Mouse (Mus musculus) neural tube, embryonic 13.5 days (tissue): ENCODE data around the gene Efcab7. TPM values are rescaled to one million over a fixed set of nuclear protein-coding genes. Genes with fewer than 3 reads are reported as not detected.

Source experiments
- ATAC-seq: fragments of 200-750 bp; cut with Nextera tagmentation; 2 replicates; pipeline ENCODE4 v1.8.0; 2017; ENCODE audit warnings: low read depth, mild to moderate bottlenecking, moderate TSS enrichment, moderate library complexity
- H3K27ac ChIP-seq: fragments of 300-500 bp; sonication (generic); replicated peaks from 2 replicates; pipeline ENCODE4 v1.5.1; 2015; ENCODE audit warnings: moderate library complexity, mild to moderate bottlenecking, inconsistent platforms
- H3K27me3 ChIP-seq: fragments of 300-500 bp; sonication (generic); 2 replicates; pipeline ENCODE4 v1.6.1; 2015; ENCODE audit warnings: mild to moderate bottlenecking, inconsistent platforms
- H3K36me3 ChIP-seq: fragments of 300-500 bp; sonication (generic); 2 replicates; pipeline ENCODE4 v1.6.1; 2015; ENCODE audit warnings: mild to moderate bottlenecking, inconsistent platforms
- H3K4me1 ChIP-seq: fragments of 300-500 bp; sonication (generic); replicated peaks from 2 replicates; pipeline ENCODE4 v1.6.1; 2015; ENCODE audit warnings: inconsistent platforms
- H3K4me2 ChIP-seq: fragments of 300-500 bp; sonication (generic); 2 replicates; pipeline ENCODE4 v1.6.1; 2015; ENCODE audit warnings: inconsistent platforms, mild to moderate bottlenecking, moderate library complexity
- H3K4me3 ChIP-seq: fragments of 300-500 bp; sonication (generic); 2 replicates; pipeline ENCODE4 v1.5.1; 2015; ENCODE audit warnings: mild to moderate bottlenecking, inconsistent platforms
- H3K9ac ChIP-seq: fragments of 300-500 bp; sonication (generic); 2 replicates; pipeline ENCODE4 v1.6.1; 2015; ENCODE audit warnings: moderate library complexity, mild to moderate bottlenecking, inconsistent platforms
- H3K9me3 ChIP-seq: fragments of 300-500 bp; sonication (generic); 2 replicates; pipeline ENCODE4 v1.6.1; 2016; ENCODE audit warnings: inconsistent platforms
- WGBS: fragments of 180-500 bp; shearing (Covaris S2); methylation state at CpG from one replicate; pipeline ENCODE4 v1.1.7; 2015; 5-methylcytosine and 5-hydroxymethylcytosine counted together
- polyA plus RNA-seq: library from polyadenylated mRNA; unstranded; fragments of >200 nt; fragmentation: Nextera tagmentation; extraction: Ambion mirVana; gene quantifications from 2 replicates; pipeline ENCODE4 v1.2.1, GENCODE M21; 2015

The Efcab7 gene
- polyA plus RNA-seq = 16.5 and 16.9 TPM in 2 replicates

GRCm38 (mm10) chr4:99829094-99830073, at the start of gene Efcab7:
TSS of gene Efcab7 (plus strand) at chr4:99829198.
- WGBS = under 1% methylated on average over 48 of the region's 48 CpGs
- peaks cover 14% of the 10 kb centered on the region for H3K4me1 ChIP-seq
- no peaks in the 10 kb centered on the region for H3K27me3 ChIP-seq
- peak within 1 kb of the TSS; percentile 62 for H3K4me2 ChIP-seq
- no peaks in the 10 kb centered on the region for H3K9me3 ChIP-seq
- peak within 1 kb of the TSS; percentile 70 for H3K4me3 ChIP-seq
- H3K27ac ChIP-seq = peak within 1 kb of the TSS; percentile 98
- H3K36me3 ChIP-seq = no peaks in the 10 kb centered on the region
- H3K9ac ChIP-seq = peak within 1 kb of the TSS; percentile 84
- peak; percentile 91 for ATAC-seq

- WGBS = 93% methylated on average over 6 of the region's 6 CpGs
- no peak for ATAC-seq
- Histone ChIP-seq H3K9me3 (no peaks in the 10 kb centered on the region), H3K4me3 (no peak overlapping the region), H3K36me3 (peaks cover 5% of the 10 kb centered on the region; the same call in 1 of the 2 replicates), H3K9ac (no peak overlapping the region), H3K27ac (no peak overlapping the region), H3K4me2 (no peak overlapping the region), H3K27me3 (no peaks in the 10 kb centered on the region), H3K4me1 (no peaks in the 10 kb centered on the region)
These were observed 36.6 kb upstream of the Efcab7 start for GRCm38 (mm10) chr4:99792365-99792764.

- H3K9me3 ChIP-seq = no peaks in the 10 kb centered on the region
- H3K4me3 ChIP-seq = no peak overlapping the region
- no peak overlapping the region for H3K4me2 ChIP-seq
- no peaks in the 10 kb centered on the region for H3K4me1 ChIP-seq
- H3K27ac ChIP-seq = no peak overlapping the region
- no peaks in the 10 kb centered on the region for H3K27me3 ChIP-seq
- WGBS = 82% methylated on average over 7 of the region's 7 CpGs
- no peak overlapping the region for H3K9ac ChIP-seq
- no peak for ATAC-seq
- no peaks in the 10 kb centered on the region for H3K36me3 ChIP-seq
These were observed 12.1 kb upstream of the Efcab7 start for GRCm38 (mm10) chr4:99816697-99817460.

- Histone ChIP-seq H3K4me1 (peaks cover 14% of the 10 kb centered on the region), H3K4me2 (peak overlapping the region; percentile 62), H3K27me3 (no peaks in the 10 kb centered on the region), H3K36me3 (no peaks in the 10 kb centered on the region), H3K27ac (no peak overlapping the region), H3K9ac (peak overlapping the region; percentile 84; the same call in 1 of the 2 replicates), H3K4me3 (peak overlapping the region; percentile 70), H3K9me3 (no peaks in the 10 kb centered on the region)
- WGBS = 46% methylated on average over 4 of the region's 4 CpGs
- no peak for ATAC-seq
These were observed 661 bp upstream of the Efcab7 start for GRCm38 (mm10) chr4:99828337-99828736.

GRCm38 (mm10) chr4:99828739-99829093, 282 bp upstream of the Efcab7 start:
- under 1% methylated on average over 7 of the region's 7 CpGs for WGBS
- peak; percentile 52 for ATAC-seq
- Histone ChIP-seq H3K4me3 (peak overlapping the region; percentile 70), H3K9me3 (no peaks in the 10 kb centered on the region), H3K4me1 (peaks cover 14% of the 10 kb centered on the region), H3K36me3 (no peaks in the 10 kb centered on the region), H3K27ac (peak overlapping the region; percentile 98), H3K4me2 (peak overlapping the region; percentile 62), H3K27me3 (no peaks in the 10 kb centered on the region), H3K9ac (peak overlapping the region; percentile 84)

GRCm38 (mm10) chr4:99881882-99882281, 52.9 kb downstream of the Efcab7 start:
- H3K36me3 ChIP-seq = peaks cover 2% of the 10 kb centered on the region; the same call in 1 of the 2 replicates
- H3K9ac ChIP-seq = no peak overlapping the region
- H3K4me2 ChIP-seq = no peak overlapping the region
- no peaks in the 10 kb centered on the region for H3K27me3 ChIP-seq
- ATAC-seq = no peak
- no peaks in the 10 kb centered on the region for H3K9me3 ChIP-seq
- no peaks in the 10 kb centered on the region for H3K4me1 ChIP-seq
- no peak overlapping the region for H3K4me3 ChIP-seq
- no peak overlapping the region for H3K27ac ChIP-seq

GRCm38 (mm10) chr4:99882405-99882804, 53.4 kb downstream of the Efcab7 start:
- H3K36me3 ChIP-seq = peaks cover 2% of the 10 kb centered on the region; the same call in 1 of the 2 replicates
- no peak overlapping the region for H3K27ac ChIP-seq
- no peaks in the 10 kb centered on the region for H3K27me3 ChIP-seq
- H3K4me2 ChIP-seq = no peak overlapping the region
- no peaks in the 10 kb centered on the region for H3K4me1 ChIP-seq
- no peaks in the 10 kb centered on the region for H3K9me3 ChIP-seq
- H3K4me3 ChIP-seq = no peak overlapping the region
- ATAC-seq = no peak
- H3K9ac ChIP-seq = no peak overlapping the region

- no peak overlapping the region for H3K9ac ChIP-seq
- no peaks in the 10 kb centered on the region for H3K36me3 ChIP-seq
- no peak overlapping the region for H3K4me3 ChIP-seq
- ATAC-seq = no peak
- no peak overlapping the region for H3K4me2 ChIP-seq
- 70% methylated on average over 4 of the region's 4 CpGs for WGBS
- no peaks in the 10 kb centered on the region for H3K9me3 ChIP-seq
- H3K27me3 ChIP-seq = no peaks in the 10 kb centered on the region
- H3K27ac ChIP-seq = no peak overlapping the region
- H3K4me1 ChIP-seq = no peaks in the 10 kb centered on the region
These were observed 85.0 kb downstream of the Efcab7 start for GRCm38 (mm10) chr4:99913894-99914451.

GRCm38 (mm10) chr4:99926380-99926779, 97.4 kb downstream of the Efcab7 start:
- no peak overlapping the region for H3K4me2 ChIP-seq
- no peak overlapping the region for H3K9ac ChIP-seq
- H3K27me3 ChIP-seq = peaks cover 8% of the 10 kb centered on the region; the same call in 1 of the 2 replicates
- no peak for ATAC-seq
- H3K36me3 ChIP-seq = no peaks in the 10 kb centered on the region
- no peaks in the 10 kb centered on the region for H3K9me3 ChIP-seq
- WGBS = 92% methylated on average over 4 of the region's 4 CpGs
- H3K4me3 ChIP-seq = no peak overlapping the region
- no peak overlapping the region for H3K27ac ChIP-seq
- peaks cover 15% of the 10 kb centered on the region for H3K4me1 ChIP-seq

- Histone ChIP-seq H3K27me3 (peaks cover 8% of the 10 kb centered on the region; the same call in 1 of the 2 replicates), H3K9ac (no peak overlapping the region), H3K4me1 (peaks cover 16% of the 10 kb centered on the region), H3K27ac (no peak overlapping the region), H3K36me3 (no peaks in the 10 kb centered on the region), H3K4me3 (no peak overlapping the region), H3K4me2 (peak overlapping the region; percentile 74; the same call in 1 of the 2 replicates), H3K9me3 (no peaks in the 10 kb centered on the region)
- 83% methylated on average over 6 of the region's 6 CpGs for WGBS
- ATAC-seq = no peak
These were observed 99.5 kb downstream of the Efcab7 start for GRCm38 (mm10) chr4:99928521-99928920.

GRCm38 (mm10) chr4:99929149-99929612, 100.2 kb downstream of the Efcab7 start, which contains the start of gene Pgm1:
TSS of gene Pgm1 (plus strand) at chr4:99929414.
- H3K9ac ChIP-seq = peak within 1 kb of the TSS; percentile 75
- no peaks in the 10 kb centered on the region for H3K9me3 ChIP-seq
- H3K4me2 ChIP-seq = peak within 1 kb of the TSS; percentile 74
- H3K4me3 ChIP-seq = peak within 1 kb of the TSS; percentile 67
- no peaks in the 10 kb centered on the region for H3K36me3 ChIP-seq
- peak; percentile 89 for ATAC-seq
- H3K27me3 ChIP-seq = peaks cover 8% of the 10 kb centered on the region; the same call in 1 of the 2 replicates
- peaks cover 16% of the 10 kb centered on the region for H3K4me1 ChIP-seq
- 6% methylated on average over 23 of the region's 23 CpGs for WGBS
- H3K27ac ChIP-seq = peak within 1 kb of the TSS; percentile 87
